Mouse (Mus musculus) CH12.LX (cell line): ENCODE results near the gene Fcf1. TPM values are rescaled to one million over a fixed set of nuclear protein-coding genes. Genes with fewer than 3 reads are reported as not detected.

Experiments used
- DNase-seq: peaks from one replicate; pipeline ENCODE4 v3.0.0-alpha.2; 2013; ENCODE audit errors: extremely low read depth
- H3K27ac ChIP-seq: 2 replicates; pipeline ENCODE4 v1.5.1; 2012; ENCODE audit warnings: low read depth, mild to moderate bottlenecking, control low read depth, moderate library complexity; ENCODE audit not compliant: insufficient read depth
- H3K27me3 ChIP-seq: replicated peaks from 2 replicates; pipeline ENCODE3; 2012; ENCODE audit warnings: inconsistent platforms
- H3K36me3 ChIP-seq, 2 experiments: replicated peaks in 1 of 2; 2 replicates each; pipeline versions ENCODE3 to v1.6.1; 2012; ENCODE audit warnings: inconsistent platforms in 1 of 2, low read length in 1 of 2, mild to moderate bottlenecking in 1 of 2, mixed read lengths in 1 of 2, moderate library complexity in 1 of 2; ENCODE audit not compliant: control insufficient read depth in 1 of 2, insufficient read depth in 1 of 2
- H3K4me1 ChIP-seq, 2 experiments: 2 replicates each; pipeline ENCODE4 v1.6.1; 2012; ENCODE audit warnings: inconsistent platforms in 1 of 2, moderate library complexity in 1 of 2; ENCODE audit not compliant: insufficient read depth in 2 of 2, control insufficient read depth in 1 of 2
- H3K4me2 ChIP-seq: 2 replicates; pipeline ENCODE4 v1.6.1; 2012; ENCODE audit warnings: low read depth, mild to moderate bottlenecking, control low read depth; ENCODE audit not compliant: poor library complexity, insufficient read depth, severe bottlenecking
- H3K4me3 ChIP-seq, 3 experiments: fragments of 150-350 bp in 1 of 3; sonication (generic) in 1 of 3; replicated peaks in 1 of 3; 2 replicates each; pipeline versions ENCODE3 to v1.5.1; 2011 to 2012; ENCODE audit warnings: low read depth in 2 of 3, low read length in 2 of 3, mild to moderate bottlenecking in 2 of 3, moderate library complexity in 2 of 3, control low read depth in 1 of 3, improper control_type of control experiment in 1 of 3, inconsistent platforms in 1 of 3, mixed read lengths in 1 of 3; ENCODE audit not compliant: poor library complexity in 1 of 3
- H3K79me2 ChIP-seq: replicated peaks from 2 replicates; pipeline ENCODE4 v1.6.1; 2012; ENCODE audit warnings: mild to moderate bottlenecking, moderate library complexity; ENCODE audit not compliant: control insufficient read depth, poor library complexity, insufficient read depth, severe bottlenecking; ENCODE audit errors: extremely low read depth
- H3K9ac ChIP-seq: 2 replicates; pipeline ENCODE4 v1.6.1; 2012; ENCODE audit warnings: low read depth, mild to moderate bottlenecking, control low read depth, moderate library complexity; ENCODE audit not compliant: insufficient read depth
- H3K9me3 ChIP-seq: replicated peaks from 2 replicates; pipeline ENCODE3; 2012; ENCODE audit warnings: low read length, inconsistent platforms, mixed read lengths
- BHLHE40 ChIP-seq: IDR thresholded peaks from 2 replicates; pipeline ENCODE4 v1.6.1; 2011; ENCODE audit warnings: mild to moderate bottlenecking, low read depth, low read length, improper control_type of control experiment
- CHD1 ChIP-seq: IDR thresholded peaks from 2 replicates; pipeline ENCODE4 v1.6.1; 2012; ENCODE audit warnings: low read depth, low read length, improper control_type of control experiment, inconsistent platforms
- CTCF ChIP-seq, 2 experiments: IDR thresholded peaks in 1 of 2; conservative IDR thresholded peaks in 1 of 2; 2 replicates each; pipeline ENCODE4 v1.5.1; 2011 to 2012; ENCODE audit warnings: low read depth in 2 of 2, low read length in 2 of 2, improper control_type of control experiment in 1 of 2, inconsistent platforms in 1 of 2, mild to moderate bottlenecking in 1 of 2, moderate library complexity in 1 of 2
- EP300 ChIP-seq: IDR thresholded peaks from 2 replicates; pipeline ENCODE4 v1.6.1; 2011; ENCODE audit warnings: low read length, improper control_type of control experiment
- ETS1 ChIP-seq: conservative IDR thresholded peaks from 2 replicates; pipeline ENCODE4 v1.6.1; 2012; ENCODE audit warnings: low read depth, mild to moderate bottlenecking, inconsistent platforms, low read length, improper control_type of control experiment, moderate library complexity
- HCFC1 ChIP-seq: IDR thresholded peaks from 2 replicates; pipeline ENCODE4 v1.6.1; 2012; ENCODE audit warnings: low read depth, mild to moderate bottlenecking, inconsistent platforms, low read length, improper control_type of control experiment
- JUND ChIP-seq: conservative IDR thresholded peaks from 2 replicates; pipeline ENCODE4 v1.6.1; 2011; ENCODE audit warnings: low read depth, low read length, improper control_type of control experiment
- MXI1 ChIP-seq: IDR thresholded peaks from 2 replicates; pipeline ENCODE4 v1.6.1; 2011; ENCODE audit warnings: mild to moderate bottlenecking, low read depth, low read length, improper control_type of control experiment
- MYC ChIP-seq: IDR thresholded peaks from 2 replicates; pipeline ENCODE4 v1.6.1; 2011; ENCODE audit warnings: low read depth, mild to moderate bottlenecking, improper control_type of control experiment, low read length
- SIN3A ChIP-seq: IDR thresholded peaks from 2 replicates; pipeline ENCODE4 v1.6.1; 2012; ENCODE audit warnings: low read length, improper control_type of control experiment, inconsistent platforms
- SMC3 ChIP-seq: IDR thresholded peaks from 2 replicates; pipeline ENCODE4 v1.6.1; 2011; ENCODE audit warnings: low read depth, low read length, improper control_type of control experiment
- TBP ChIP-seq: conservative IDR thresholded peaks from 2 replicates; pipeline ENCODE4 v1.6.1; 2011; ENCODE audit warnings: low read depth, low read length, improper control_type of control experiment
- USF1 ChIP-seq: IDR thresholded peaks from 2 replicates; pipeline ENCODE4 v1.6.1; 2014; ENCODE audit warnings: low read depth, mild to moderate bottlenecking, inconsistent platforms, low read length, improper control_type of control experiment
- USF2 ChIP-seq: conservative IDR thresholded peaks from 2 replicates; pipeline ENCODE4 v1.6.1; 2011; ENCODE audit warnings: low read depth, low read length, improper control_type of control experiment
- ZKSCAN1 ChIP-seq: IDR thresholded peaks from 2 replicates; pipeline ENCODE4 v1.6.1; 2012; ENCODE audit warnings: low read depth, inconsistent platforms, low read length, improper control_type of control experiment, borderline replicate concordance
- ZNF384 ChIP-seq: IDR thresholded peaks from 2 replicates; pipeline ENCODE4 v1.6.1; 2012; ENCODE audit warnings: low read depth, low read length, improper control_type of control experiment, inconsistent platforms
- dilution Hi-C: fragments of 300-500 bp; cut with MboI; formaldehyde crosslinking; loops from 2 replicates; pipeline ENCODE4 v1.14.3; 2020; ENCODE audit warnings: low sequenced_read_pairs; ENCODE audit not compliant: extremely low pct_unique_long_range_greater_than_20kb, extremely low pct_ligation_motif_present
- in situ Hi-C: fragments of 300-500 bp; cut with MboI; formaldehyde crosslinking; loops from 3 replicates; pipeline ENCODE4 v1.14.3; 2019; ENCODE audit warnings: low sequenced_read_pairs, low pct_ligation_motif_present, low pct_unique_long_range_greater_than_20kb, mixed read lengths
- polyA plus RNA-seq: library from polyadenylated mRNA; unstranded; fragments of >175 nt; gene quantifications from 2 replicates; pipeline ENCODE4 v1.2.1, GENCODE M21; 2012; ENCODE audit warnings: low read depth; ENCODE audit not compliant: insufficient read length
- total RNA-seq, 2 experiments: library from RNA; depleted of rRNA; stranded (reverse); fragments of 300-350 nt in 1 of 2; fragments of >200 nt in 1 of 2; gene quantifications; 2 replicates each; pipeline ENCODE4 v1.2.3; 2012 to 2014

Gene Fcf1
- total and polyA plus RNA-seq, 3 experiments: 152 to 273 (median 265) TPM

DNA sequence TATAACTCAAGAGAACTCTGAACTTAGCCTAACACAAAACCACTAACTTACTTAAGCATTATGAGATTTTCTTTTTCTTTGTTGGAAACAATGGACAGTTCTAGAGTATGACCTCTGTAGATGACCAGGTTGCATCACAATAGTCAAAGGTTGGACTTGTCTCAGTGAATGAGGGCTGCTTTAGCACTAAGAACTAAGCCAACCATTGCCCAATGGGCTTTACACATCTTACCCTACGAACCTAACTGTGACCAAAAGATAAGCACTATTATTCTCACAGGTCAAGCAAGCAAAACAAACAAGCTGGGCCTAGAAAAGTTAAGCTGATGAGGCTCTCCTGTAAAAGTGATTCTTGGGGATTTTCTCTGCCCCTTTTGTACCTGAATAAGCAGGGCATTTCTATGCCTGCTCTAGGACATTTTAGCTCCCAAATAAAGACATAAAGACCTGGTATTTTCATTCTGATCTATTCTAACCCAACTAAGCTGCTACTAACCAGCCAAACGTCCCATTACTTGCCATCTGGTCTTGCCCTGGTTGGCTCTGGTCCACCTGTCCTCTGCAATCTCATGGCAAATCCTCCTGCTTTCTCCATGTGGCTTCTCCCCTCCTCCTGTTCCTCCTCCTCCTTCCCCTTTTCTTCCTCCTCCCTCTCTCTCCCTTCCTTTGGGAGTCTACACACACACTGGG lies 22.7 kb upstream of the Fcf1 start:
- H3K4me1 ChIP-seq: no peaks in the 10 kb centered on the region
- no peaks in the 10 kb centered on the region for H3K27me3 ChIP-seq
- TF ChIP-seq ZNF384 (no peak), SMC3 (no peak), ZKSCAN1 (no peak), HCFC1 (no peak)
- dilution Hi-C loops (no loop called here), in situ Hi-C loops (no loop called here)
- no peak for DNase-seq
- no peaks in the 10 kb centered on the region for H3K9me3 ChIP-seq
- no peak overlapping the region for H3K4me3 ChIP-seq
- H3K4me2 ChIP-seq: no peak overlapping the region
- no peak overlapping the region for H3K27ac ChIP-seq
- H3K9ac ChIP-seq: no peak overlapping the region
- no peaks in the 10 kb centered on the region for H3K79me2 ChIP-seq
- H3K36me3 ChIP-seq: peaks cover 37 to 69% of the 10 kb centered on the region in 2 experiments

DNA sequence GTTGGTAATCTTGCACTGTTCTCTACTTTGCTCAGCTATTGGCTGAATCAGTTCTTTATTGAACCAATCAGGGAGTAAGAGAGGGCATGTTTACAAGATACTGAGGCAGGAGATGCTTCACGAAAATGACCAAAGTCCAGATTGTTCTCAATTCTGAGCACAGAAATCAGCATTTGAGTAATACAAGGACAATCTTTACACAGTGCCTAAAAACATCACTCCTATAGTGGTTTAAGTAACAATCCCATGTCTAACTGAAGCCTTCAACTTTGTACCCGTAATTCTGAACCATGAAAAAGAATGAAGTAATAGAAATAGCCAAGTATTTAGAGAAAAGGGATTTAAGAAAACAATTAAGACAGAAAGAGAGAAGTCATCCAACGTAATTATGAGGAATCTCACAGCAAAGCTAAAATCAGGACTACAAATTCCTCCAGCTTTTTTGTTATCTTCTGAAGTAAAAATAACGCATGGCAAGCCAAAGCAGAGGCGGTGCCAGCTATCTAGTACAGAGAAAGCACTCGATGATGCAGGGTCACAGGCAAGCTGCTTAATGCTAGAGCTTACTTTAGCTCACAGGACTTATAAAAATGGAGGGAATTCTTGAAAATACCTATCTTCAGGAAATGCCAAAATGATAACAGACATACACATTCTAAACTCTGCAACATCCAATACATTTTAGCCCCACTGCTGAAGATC lies 22.0 kb upstream of the Fcf1 start:
- TF ChIP-seq CTCF (conservative IDR thresholded peaks at IDR 0.05 in 1 of 2, IDR thresholded peaks at IDR 0.05 in 1 of 2; ENCODE audit: low read depth in 2 of 2, low read length in 2 of 2) (no peak), USF2 (no peak), MYC (no peak), JUND (no peak), TBP (no peak), EP300 (no peak), USF1 (no peak), ETS1 (no peak), MXI1 (no peak), BHLHE40 (no peak), SIN3A (no peak), CHD1 (no peak)
- dilution Hi-C loops (no loop called here), in situ Hi-C loops (no loop called here)

More for the DNA sequence above, 22.0 kb upstream of the Fcf1 start:
- no peak overlapping the region for H3K4me3 ChIP-seq
- H3K9me3 ChIP-seq: no peaks in the 10 kb centered on the region
- no peaks in the 10 kb centered on the region for H3K4me1 ChIP-seq
- no peak overlapping the region for H3K4me2 ChIP-seq
- no peak overlapping the region for H3K9ac ChIP-seq
- H3K36me3 ChIP-seq: peaks cover 32 to 63% of the 10 kb centered on the region in 2 experiments
- no peak for DNase-seq
- no peak overlapping the region for H3K27ac ChIP-seq
- no peaks in the 10 kb centered on the region for H3K79me2 ChIP-seq
- H3K27me3 ChIP-seq: no peaks in the 10 kb centered on the region
